Mouse (Mus musculus) forebrain, embryonic 11.5 days (tissue): ENCODE measurements around the gene Slco4c1. TPM values are rescaled to one million over a fixed set of nuclear protein-coding genes. Genes with fewer than 3 reads are reported as not detected.

Experiments used
- ATAC-seq: fragments of 200-750 bp; cut with Nextera tagmentation; replicated peaks from 2 replicates; pipeline ENCODE4 v1.8.0; 2017; ENCODE audit warnings: moderate TSS enrichment; ENCODE audit not compliant: low FRiP score
- DNase-seq: peaks from one replicate; pipeline ENCODE4 v3.0.0-alpha.2; 2017; ENCODE audit warnings: low spot score
- H3K27ac ChIP-seq: fragments of 300-500 bp; sonication (generic); 2 replicates; pipeline ENCODE4 v1.5.1; 2014; ENCODE audit warnings: low read depth, low read length
- H3K27me3 ChIP-seq: fragments of 300-500 bp; sonication (generic); 2 replicates; pipeline ENCODE4 v1.6.1; 2014; ENCODE audit warnings: mild to moderate bottlenecking, low read length, mixed read lengths; ENCODE audit not compliant: control insufficient read depth, insufficient read depth
- H3K36me3 ChIP-seq: fragments of 300-500 bp; sonication (generic); 2 replicates; pipeline ENCODE4 v1.6.1; 2014; ENCODE audit warnings: mild to moderate bottlenecking, low read length, moderate library complexity, mixed read lengths; ENCODE audit not compliant: control insufficient read depth, insufficient read depth
- H3K4me1 ChIP-seq: fragments of 300-500 bp; sonication (generic); replicated peaks from 2 replicates; pipeline ENCODE4 v1.6.1; 2014; ENCODE audit warnings: low read length, mixed read lengths; ENCODE audit not compliant: control insufficient read depth, insufficient read depth
- H3K4me2 ChIP-seq: fragments of 300-500 bp; sonication (generic); 2 replicates; pipeline ENCODE4 v1.6.1; 2014; ENCODE audit warnings: low read depth, mild to moderate bottlenecking, low read length, moderate library complexity, mixed read lengths; ENCODE audit not compliant: severe bottlenecking
- H3K4me3 ChIP-seq: fragments of 300-500 bp; sonication (generic); 2 replicates; pipeline ENCODE4 v1.5.1; 2014; ENCODE audit warnings: low read depth, low read length
- H3K9ac ChIP-seq: fragments of 300-500 bp; sonication (generic); 2 replicates; pipeline ENCODE4 v1.6.1; 2014; ENCODE audit warnings: low read length
- H3K9me3 ChIP-seq: fragments of 300-500 bp; sonication (generic); 2 replicates; pipeline ENCODE4 v1.6.1; 2016; ENCODE audit warnings: low read length, mixed read lengths; ENCODE audit not compliant: control insufficient read depth
- WGBS: fragments of 180-500 bp; shearing (Covaris S2); extraction: QIAGEN DNeasy Blood & Tissue Kit; methylation state at CpG from one replicate; pipeline ENCODE4 v1.1.7; 2014; 5-methylcytosine and 5-hydroxymethylcytosine counted together
- polyA plus RNA-seq: library from polyadenylated mRNA; unstranded; fragments of >200 nt; fragmentation: Nextera tagmentation; extraction: Ambion mirVana; gene quantifications from 2 replicates; pipeline ENCODE4 v1.2.1, GENCODE M21; 2014

Slco4c1 gene
- 0.07 TPM in 1 of 2 replicates, not detected in the other for polyA plus RNA-seq

DNA sequence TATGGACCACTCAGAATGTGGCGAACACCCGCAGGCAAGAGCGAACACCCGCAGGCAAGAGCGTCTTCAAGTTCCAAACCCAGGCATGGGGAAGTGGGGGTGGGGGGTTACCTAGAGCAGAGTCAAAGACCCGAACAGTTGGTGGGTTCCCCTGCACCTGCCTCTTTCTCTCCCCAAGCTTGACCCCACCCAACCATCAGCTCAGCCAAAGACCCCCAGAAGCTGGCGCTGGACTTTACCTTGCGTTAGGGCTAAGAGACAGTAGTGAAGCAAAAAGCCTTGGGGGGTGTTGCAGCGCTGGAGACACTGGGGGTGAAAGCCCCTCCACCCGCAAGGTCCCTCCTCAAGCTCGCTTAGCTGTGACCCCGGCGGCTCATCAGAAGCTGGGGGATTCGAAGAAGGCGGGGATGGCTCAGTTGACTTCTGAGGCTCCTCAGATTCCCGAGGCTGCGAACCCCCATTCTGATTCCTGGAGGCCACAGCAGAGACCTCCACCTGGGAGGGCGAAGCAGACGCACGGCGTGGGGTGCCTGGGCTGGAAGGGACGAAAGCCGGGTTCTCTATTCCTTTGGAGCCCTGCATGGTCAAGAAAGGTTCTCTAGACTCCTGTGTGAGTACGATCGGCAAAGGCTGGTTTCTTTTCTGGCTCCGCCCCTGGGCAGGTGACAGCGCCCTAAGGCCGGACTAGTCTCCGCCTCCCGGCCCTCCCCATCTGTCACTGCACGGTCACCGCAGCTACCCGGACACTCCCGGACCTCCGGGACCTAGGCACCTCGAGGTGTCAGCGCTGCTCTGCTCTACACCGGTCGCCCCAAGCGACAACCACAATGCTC, at the start of gene Slco4c1:
Slco4c1 (minus strand) TSS at position 644 of the 833 bp plus-strand sequence.
- no peak within 1 kb of the TSS for H3K27ac ChIP-seq
- H3K9ac ChIP-seq: peak within 1 kb of the TSS; percentile 4; the same call in 1 of the 2 replicates
- H3K4me2 ChIP-seq: peak within 1 kb of the TSS; percentile 81
- peak; percentile 62 for DNase-seq
- H3K4me1 ChIP-seq: no peaks in the 10 kb centered on the region; the same call in 1 of the 2 replicates
- H3K9me3 ChIP-seq: no peaks in the 10 kb centered on the region
- H3K4me3 ChIP-seq: peak within 1 kb of the TSS; percentile 48
- no peaks in the 10 kb centered on the region for H3K27me3 ChIP-seq
- 1% methylated on average over 40 of the region's 40 CpGs for WGBS
- H3K36me3 ChIP-seq: no peaks in the 10 kb centered on the region
- ATAC-seq: peak; percentile 79

DNA sequence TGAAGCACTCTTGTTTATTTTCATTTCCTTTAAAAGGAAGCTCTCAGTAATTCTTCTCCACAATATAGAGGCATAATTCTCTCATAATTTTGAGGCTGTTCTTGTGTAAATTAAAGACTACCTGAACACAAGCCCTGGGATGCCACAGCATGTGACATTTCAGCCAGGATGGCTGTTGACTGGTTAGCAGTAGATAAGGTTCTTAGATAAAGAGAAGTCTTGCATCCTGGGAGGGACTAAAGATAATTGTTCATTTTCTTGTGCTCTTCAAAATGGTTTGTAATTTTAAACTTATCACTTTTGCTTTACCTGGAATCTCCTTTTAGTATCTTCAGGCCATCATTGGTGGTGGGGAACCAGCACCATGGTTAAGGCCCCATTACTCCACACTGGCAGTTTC, 45.4 kb upstream of the Slco4c1 start:
- Histone ChIP-seq H3K9me3 (no peaks in the 10 kb centered on the region), H3K27ac (no peak overlapping the region), H3K9ac (no peak overlapping the region), H3K4me1 (no peaks in the 10 kb centered on the region), H3K36me3 (no peaks in the 10 kb centered on the region), H3K4me2 (no peak overlapping the region), H3K27me3 (no peaks in the 10 kb centered on the region), H3K4me3 (no peak overlapping the region)
- no peak for DNase-seq
- no peak for ATAC-seq

DNA sequence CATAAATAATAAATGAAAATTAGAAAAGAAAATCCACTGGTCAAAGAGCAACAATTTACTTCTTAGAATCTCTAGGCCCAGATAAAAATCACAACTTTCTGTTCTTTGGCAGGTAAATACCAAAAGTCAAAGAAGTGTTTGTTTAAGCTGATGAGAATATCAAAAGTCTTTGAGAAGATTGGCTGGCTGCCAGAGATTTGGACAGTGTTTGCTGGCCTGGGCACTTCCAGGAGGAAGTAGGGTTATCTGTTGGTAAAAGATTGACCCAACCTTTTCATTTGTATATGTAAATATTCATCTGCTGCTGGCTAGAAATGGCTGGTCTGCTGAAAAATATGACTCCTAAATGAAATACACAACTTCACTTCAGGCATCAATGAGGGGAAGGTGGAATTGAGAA, 11.8 kb upstream of the Slco4c1 start:
- H3K4me2 ChIP-seq: no peak overlapping the region
- no peak overlapping the region for H3K27ac ChIP-seq
- ATAC-seq (no peak), DNase-seq (no peak)
- no peaks in the 10 kb centered on the region for H3K36me3 ChIP-seq
- no peak overlapping the region for H3K9ac ChIP-seq
- H3K4me1 ChIP-seq: no peaks in the 10 kb centered on the region
- H3K4me3 ChIP-seq: no peak overlapping the region
- no peaks in the 10 kb centered on the region for H3K27me3 ChIP-seq
- no peaks in the 10 kb centered on the region for H3K9me3 ChIP-seq

DNA sequence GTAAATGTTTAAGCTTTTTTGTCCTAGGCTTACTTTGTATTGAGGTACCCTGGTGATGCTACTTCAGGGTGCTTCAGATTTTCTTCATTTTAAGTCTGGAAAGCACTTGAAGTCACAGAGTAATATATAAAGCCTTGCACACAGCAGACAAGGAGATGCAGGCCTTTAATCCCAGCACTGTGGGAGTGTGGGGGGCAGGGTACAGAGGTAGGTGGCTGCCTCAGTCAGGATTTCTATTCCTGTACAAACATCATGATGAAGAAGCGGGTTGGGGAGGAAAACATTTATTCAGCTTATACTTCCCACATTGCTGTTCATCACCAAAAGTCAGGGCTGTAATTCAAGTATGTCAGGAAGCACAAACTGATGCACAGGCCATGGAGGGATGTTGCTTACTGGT, 6.6 kb upstream of the Slco4c1 start:
- Histone ChIP-seq H3K27me3 (no peaks in the 10 kb centered on the region), H3K36me3 (no peaks in the 10 kb centered on the region), H3K9me3 (no peaks in the 10 kb centered on the region), H3K4me3 (no peak overlapping the region), H3K27ac (no peak overlapping the region), H3K9ac (no peak overlapping the region), H3K4me2 (no peak overlapping the region), H3K4me1 (no peaks in the 10 kb centered on the region)
- 81% methylated on average over 1 of the region's 1 CpGs for WGBS
- DNase-seq (no peak), ATAC-seq (no peak)

DNA sequence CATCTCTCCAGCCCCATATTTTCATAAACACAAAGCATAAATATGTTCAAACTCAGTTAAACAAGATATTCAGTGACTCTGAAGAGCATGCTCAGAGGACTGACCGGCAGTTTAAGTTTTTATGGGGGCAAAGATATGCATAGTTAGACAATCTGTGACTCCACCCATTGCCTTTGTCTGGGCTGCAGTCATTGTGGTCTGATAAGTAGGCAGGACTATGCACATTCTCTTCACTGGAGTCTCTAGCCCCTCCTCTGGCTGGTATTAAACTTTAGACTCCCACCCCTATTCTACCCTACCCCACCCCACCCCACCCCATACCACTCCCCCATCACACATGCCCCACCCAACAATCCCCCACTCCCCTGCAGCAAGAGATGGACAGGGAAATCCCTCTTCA, 4.1 kb upstream of the Slco4c1 start:
- DNase-seq: no peak
- Histone ChIP-seq H3K4me2 (no peak overlapping the region), H3K27ac (no peak overlapping the region), H3K4me1 (no peaks in the 10 kb centered on the region; the same call in 1 of the 2 replicates), H3K9me3 (no peaks in the 10 kb centered on the region), H3K36me3 (no peaks in the 10 kb centered on the region), H3K27me3 (no peaks in the 10 kb centered on the region), H3K4me3 (no peak overlapping the region), H3K9ac (no peak overlapping the region)
- no peak for ATAC-seq
- 83% methylated on average over 1 of the region's 1 CpGs for WGBS

DNA sequence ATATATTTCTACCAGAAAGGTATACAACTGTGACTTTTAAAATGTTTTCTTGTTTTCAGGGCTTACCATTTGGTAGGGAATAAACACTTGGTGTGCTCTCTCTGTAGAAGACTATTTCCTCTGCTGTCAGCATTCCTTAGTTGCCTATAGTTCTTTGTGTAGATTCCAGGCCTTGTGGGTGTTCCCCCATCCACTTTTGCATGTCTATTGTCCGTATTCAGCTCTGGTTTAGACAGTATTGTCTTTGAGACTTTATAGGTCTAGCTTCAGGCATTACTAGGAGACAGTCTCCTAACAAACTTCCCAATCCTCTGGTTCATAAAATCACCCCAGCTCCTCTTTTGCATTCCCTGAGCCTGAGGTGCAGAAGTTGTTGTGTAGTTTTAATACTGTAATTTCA, 2.7 kb upstream of the Slco4c1 start:
- WGBS: 56% methylated on average over 1 of the region's 1 CpGs
- Histone ChIP-seq H3K4me3 (no peak overlapping the region), H3K4me2 (no peak overlapping the region), H3K4me1 (no peaks in the 10 kb centered on the region; the same call in 1 of the 2 replicates), H3K27ac (no peak overlapping the region), H3K36me3 (no peaks in the 10 kb centered on the region), H3K9me3 (no peaks in the 10 kb centered on the region), H3K9ac (no peak overlapping the region), H3K27me3 (no peaks in the 10 kb centered on the region)
- DNase-seq (no peak), ATAC-seq (no peak)

DNA sequence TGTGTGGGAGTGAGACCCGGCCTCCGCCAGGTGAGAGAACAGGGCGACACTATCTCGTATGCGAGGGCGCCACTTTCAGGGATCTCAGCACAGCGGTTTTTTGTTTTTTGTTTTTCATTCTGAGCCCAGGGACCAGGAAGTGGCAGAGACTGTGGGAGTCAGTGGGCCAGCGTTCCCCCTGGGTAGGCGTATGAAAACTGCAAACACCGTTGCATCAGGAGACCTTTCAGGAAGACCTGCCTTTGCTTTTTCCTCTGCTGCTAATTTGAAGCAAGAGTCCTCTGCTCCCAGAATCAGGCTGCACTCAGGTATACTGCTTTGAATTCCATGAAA, 356 bp upstream of the Slco4c1 start:
- no peak overlapping the region for H3K27ac ChIP-seq
- H3K4me1 ChIP-seq: no peaks in the 10 kb centered on the region; the same call in 1 of the 2 replicates
- no peaks in the 10 kb centered on the region for H3K27me3 ChIP-seq
- peak overlapping the region; percentile 4; the same call in 1 of the 2 replicates for H3K9ac ChIP-seq
- peak overlapping the region; percentile 48 for H3K4me3 ChIP-seq
- H3K9me3 ChIP-seq: no peaks in the 10 kb centered on the region
- DNase-seq: no peak
- H3K4me2 ChIP-seq: peak overlapping the region; percentile 81
- H3K36me3 ChIP-seq: no peaks in the 10 kb centered on the region
- no peak for ATAC-seq
- WGBS: 4% methylated on average over 10 of the region's 10 CpGs

DNA sequence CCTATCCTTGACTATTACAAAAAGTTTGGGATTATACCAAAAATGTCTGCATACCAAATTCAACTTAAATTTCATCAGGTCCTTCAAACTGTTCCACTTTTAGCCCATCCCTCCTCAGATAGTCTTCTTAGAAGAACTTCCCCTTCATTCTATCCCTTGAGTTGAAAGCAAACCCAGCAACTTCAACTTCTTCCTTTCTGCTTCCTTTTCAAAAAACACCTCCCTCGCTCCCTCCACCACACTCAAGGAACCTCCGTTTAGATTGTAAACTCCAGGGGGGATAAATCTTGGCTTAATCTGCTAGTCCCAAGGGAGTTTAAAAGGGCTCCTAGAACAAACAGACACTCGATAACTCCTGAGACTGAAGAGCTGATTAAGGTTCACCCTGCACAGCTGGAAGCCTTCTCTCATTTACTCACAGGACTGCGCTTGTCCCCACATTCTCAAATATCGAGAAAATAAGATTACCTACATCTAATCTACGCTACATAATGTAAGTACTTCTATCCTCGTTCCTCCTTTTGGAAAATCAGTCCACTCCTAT, 1.1 kb downstream of the Slco4c1 start:
- DNase-seq (no peak), ATAC-seq (no peak)
- H3K27ac ChIP-seq: no peak overlapping the region
- H3K4me3 ChIP-seq: no peak overlapping the region
- no peaks in the 10 kb centered on the region for H3K9me3 ChIP-seq
- no peak overlapping the region for H3K4me2 ChIP-seq
- H3K36me3 ChIP-seq: no peaks in the 10 kb centered on the region
- H3K4me1 ChIP-seq: no peaks in the 10 kb centered on the region; the same call in 1 of the 2 replicates
- H3K9ac ChIP-seq: no peak overlapping the region
- no peaks in the 10 kb centered on the region for H3K27me3 ChIP-seq
- 6% methylated on average over 7 of the region's 7 CpGs for WGBS

DNA sequence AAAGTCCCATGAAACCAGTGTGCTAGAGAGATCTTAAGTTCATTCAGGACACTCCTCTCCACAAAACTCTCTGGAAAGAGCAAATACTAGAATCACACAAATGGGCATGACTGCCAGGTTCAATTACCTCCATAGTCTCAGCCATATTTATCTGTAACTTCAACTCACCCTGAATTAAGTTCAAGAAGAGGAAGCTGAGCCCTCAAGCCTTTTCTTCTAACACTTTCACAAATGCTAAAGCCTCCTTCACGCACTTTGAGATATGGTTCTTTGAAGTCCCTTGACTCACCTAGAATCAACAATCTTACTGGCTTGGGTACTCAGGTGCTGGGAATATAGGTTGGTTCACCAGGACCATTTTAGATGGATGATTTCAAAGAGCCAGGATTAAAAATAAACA, 3.2 kb downstream of the Slco4c1 start:
- no peaks in the 10 kb centered on the region; the same call in 1 of the 2 replicates for H3K4me1 ChIP-seq
- H3K9ac ChIP-seq: no peak overlapping the region
- DNase-seq: no peak
- 92% methylated on average over 1 of the region's 1 CpGs for WGBS
- no peak overlapping the region for H3K4me3 ChIP-seq
- no peak overlapping the region for H3K27ac ChIP-seq
- ATAC-seq: no peak
- no peaks in the 10 kb centered on the region for H3K9me3 ChIP-seq
- H3K4me2 ChIP-seq: no peak overlapping the region
- no peaks in the 10 kb centered on the region for H3K36me3 ChIP-seq
- H3K27me3 ChIP-seq: no peaks in the 10 kb centered on the region
